Mouse (Mus musculus) testis, postnatal 10 days (tissue): ENCODE data around the gene Fam129a.
A peak's percentile ranks its signal among the peaks of the same experiment; 100 is the strongest.
"Not testable (repeated sequence)": the region's sequence is repeated elsewhere in the genome, so short reads cannot be mapped to it uniquely, and the experiment has no call there.

Experiments
- DNase-seq: peaks from one replicate; pipeline ENCODE4 v3.0.0; 2021; ENCODE audit warnings: low spot score

Gene Fam129a

GRCm38 (mm10) chr1:151741199-151741621 lies 170.2 kb downstream of the Fam129a start:
- DNase-seq = no peak

GRCm38 (mm10) chr1:151749894-151750293 lies 178.9 kb downstream of the Fam129a start:
- not testable (repeated sequence) for DNase-seq

- DNase-seq = no peak
Observed at GRCm38 (mm10) chr1:151752946-151753345, 182.0 kb downstream of the Fam129a start.

- DNase-seq = no peak
Observed at GRCm38 (mm10) chr1:151753374-151753929, 182.5 kb downstream of the Fam129a start.

- no peak for DNase-seq
Observed at GRCm38 (mm10) chr1:151754028-151754489, 183.1 kb downstream of the Fam129a start.

- DNase-seq = peak; percentile 96
Observed at GRCm38 (mm10) chr1:151754881-151755659, 184.1 kb downstream of the Fam129a start, which contains the start of gene Edem3. Edem3 (plus strand) TSS chr1:151755371.

GRCm38 (mm10) chr1:151755660-151756424 lies 184.9 kb downstream of the Fam129a start:
- DNase-seq = peak; percentile 70

GRCm38 (mm10) chr1:151756425-151756728 lies 185.4 kb downstream of the Fam129a start:
- no peak for DNase-seq

- no peak for DNase-seq
Observed at GRCm38 (mm10) chr1:151758301-151758700, 187.3 kb downstream of the Fam129a start.

- DNase-seq = no peak
Observed at GRCm38 (mm10) chr1:151758991-151759390, 188.0 kb downstream of the Fam129a start.

GRCm38 (mm10) chr1:151764236-151764635 lies 193.2 kb downstream of the Fam129a start:
- no peak for DNase-seq

- DNase-seq = no peak
Observed at GRCm38 (mm10) chr1:151766166-151766565, 195.2 kb downstream of the Fam129a start.

GRCm38 (mm10) chr1:151766976-151767654 lies 196.1 kb downstream of the Fam129a start:
- DNase-seq = no peak

- DNase-seq = no peak
Observed at GRCm38 (mm10) chr1:151769200-151769913, 198.4 kb downstream of the Fam129a start.
